Mouse (Mus musculus): ENCODE measurements around the gene Folr1. TPM values are rescaled to one million over a fixed set of nuclear protein-coding genes. Genes with fewer than 3 reads are reported as not detected.

Folr1 gene
- total RNA-seq, 1 experiment from 2014 or later, result not detected

DNA sequence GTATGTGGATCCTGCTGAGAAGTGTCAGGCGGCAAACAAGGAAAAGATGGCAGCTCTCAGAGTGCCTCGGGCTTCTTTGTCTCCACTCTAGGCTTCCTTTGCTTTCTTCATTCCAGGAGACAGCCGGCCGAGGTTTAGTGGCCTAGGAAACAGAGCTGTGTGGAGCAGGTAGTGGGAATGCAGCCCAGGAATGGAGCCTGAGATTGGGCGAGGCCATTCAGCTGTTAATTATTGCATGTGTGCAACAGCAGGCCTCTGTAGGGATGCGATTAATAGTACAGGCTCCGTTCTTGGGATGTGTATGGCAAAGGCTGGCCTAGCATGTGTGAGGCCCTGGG lies 1.5 kb downstream of the Folr1 start:
- no peak for ATAC-seq (replicated peaks; ENCODE audit: low read depth, poor library complexity, severe bottlenecking)

DNA sequence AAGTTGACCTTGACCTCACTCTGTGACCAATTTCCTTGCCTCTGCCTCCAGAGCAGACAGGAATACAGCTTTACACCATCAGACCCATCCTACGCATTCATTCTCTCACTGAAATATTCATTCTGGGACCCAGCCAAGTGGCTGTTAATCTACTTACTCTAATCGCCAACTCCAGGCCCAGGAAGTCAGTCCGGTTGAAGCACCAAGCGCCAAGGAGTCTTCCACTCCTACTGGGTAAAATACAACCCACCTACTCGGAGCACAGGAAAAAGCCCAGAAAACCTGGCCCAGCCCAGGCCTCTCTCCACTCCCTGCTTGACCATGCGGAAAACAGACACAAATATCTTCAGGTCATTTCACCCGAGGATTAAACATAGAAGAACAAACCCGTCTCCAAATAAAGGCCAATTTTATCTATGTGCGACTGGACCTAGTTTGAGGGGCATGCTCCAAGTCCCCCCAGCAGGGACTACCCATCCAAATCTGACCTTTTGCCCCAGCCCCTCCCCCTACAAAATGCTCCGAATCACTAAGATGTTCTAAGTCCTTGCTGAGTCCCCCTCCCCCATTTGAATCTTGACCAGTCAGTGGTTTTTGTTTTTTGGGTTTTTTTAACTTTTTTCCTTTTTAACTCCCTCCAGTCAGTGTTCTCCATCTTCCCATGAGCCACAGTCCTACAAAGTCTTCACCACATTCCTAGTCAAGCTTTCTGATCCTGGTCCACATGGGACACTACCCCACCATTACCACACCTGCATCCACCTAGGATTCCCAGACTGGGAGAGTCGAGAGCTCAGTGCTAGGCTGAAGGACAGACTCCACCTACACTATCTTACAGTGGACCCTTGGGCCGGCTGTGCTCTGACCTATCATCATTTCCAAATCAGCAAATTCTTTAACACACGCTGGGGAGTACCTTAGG lies 2.1 kb downstream of the Folr1 start:
- ATAC-seq (replicated peaks; ENCODE audit: low read depth, poor library complexity, severe bottlenecking), result no peak

DNA sequence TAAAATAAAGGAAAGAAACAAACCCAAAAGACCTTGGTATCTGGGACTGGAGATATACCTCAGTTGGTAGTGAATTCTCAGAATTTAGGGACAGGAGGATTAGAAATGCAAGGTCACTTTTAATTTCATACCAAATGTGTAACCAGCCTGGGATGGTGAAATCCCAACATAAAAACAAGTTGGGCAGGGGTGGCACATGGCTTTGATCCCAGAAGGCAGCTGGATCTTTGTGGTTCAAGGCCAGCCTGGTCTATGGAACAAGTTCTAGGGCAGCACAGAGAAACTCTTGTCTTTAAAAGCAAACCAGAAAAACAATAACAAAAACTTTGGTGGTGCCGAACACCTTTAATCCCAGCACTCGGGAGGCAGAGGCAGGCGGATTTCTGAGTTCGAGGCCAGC lies 3.1 kb downstream of the Folr1 start:
- ATAC-seq (replicated peaks; ENCODE audit: low read depth, poor library complexity, severe bottlenecking), result no peak

DNA sequence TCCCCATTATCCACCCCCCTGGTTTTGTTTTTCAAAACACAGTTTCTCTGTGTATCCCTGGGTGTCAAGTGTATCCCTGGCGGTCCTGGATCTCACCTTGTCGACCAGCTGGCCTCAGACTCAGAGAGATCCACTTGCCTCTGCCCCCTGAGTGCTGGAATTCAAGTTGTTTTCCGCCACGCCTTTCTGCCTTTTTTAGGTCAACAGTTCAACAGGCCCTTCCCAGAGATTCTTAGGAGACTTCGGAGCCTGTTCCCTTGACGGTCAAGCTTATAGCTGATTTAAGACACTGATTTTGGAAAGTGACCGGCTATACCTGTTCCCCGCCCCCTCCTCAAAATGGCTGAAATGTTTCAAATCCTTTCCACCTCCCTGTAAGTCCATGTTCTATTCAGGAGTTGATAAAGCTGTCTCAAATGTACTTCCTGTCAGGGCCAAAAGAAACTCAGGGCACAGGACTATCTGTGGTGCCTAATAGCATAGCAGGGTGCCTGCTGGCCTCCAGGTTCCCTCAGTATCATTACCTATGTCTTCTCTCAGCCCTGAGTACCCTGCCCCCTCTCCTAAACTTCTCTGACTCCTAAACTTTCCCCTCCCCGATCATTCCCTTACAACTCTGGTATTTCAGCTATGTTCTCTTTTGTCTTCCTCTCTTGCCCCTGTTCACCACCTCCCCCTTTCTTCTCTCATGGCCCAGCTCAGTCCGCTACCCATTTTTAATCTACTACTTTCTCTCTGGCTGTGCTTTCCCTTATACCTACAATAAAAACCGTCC lies 3.9 kb downstream of the Folr1 start:
- no peak for ATAC-seq (replicated peaks; ENCODE audit: low read depth, poor library complexity, severe bottlenecking)

DNA sequence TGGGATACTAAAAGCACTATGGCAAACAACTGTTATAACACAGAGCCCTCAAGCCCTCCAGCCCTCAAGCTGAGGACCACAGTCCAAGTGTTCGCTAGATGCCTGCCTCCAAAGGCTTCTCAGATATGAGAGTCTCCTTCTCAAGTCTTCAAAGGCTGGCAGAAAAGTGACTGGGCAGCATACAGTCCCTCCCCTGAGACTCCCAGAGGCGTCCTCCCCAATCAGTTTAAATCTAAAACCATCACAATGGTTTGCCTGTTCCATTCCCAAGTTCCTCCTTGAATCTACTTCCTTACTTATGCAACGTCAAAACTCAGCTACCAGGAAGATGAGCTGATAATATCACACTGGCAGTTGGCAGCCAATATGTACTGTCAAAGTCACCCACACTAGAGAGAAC lies 7.2 kb downstream of the Folr1 start, which contains the start of gene Anapc15:
Anapc15 (plus strand) TSS at position 301 of the 400 bp plus-strand sequence.
- 0 out of 2 replicates have a peak, but pooled peaks have one; percentile 25 for ATAC-seq (replicated peaks; ENCODE audit: low read depth, poor library complexity, severe bottlenecking)

DNA sequence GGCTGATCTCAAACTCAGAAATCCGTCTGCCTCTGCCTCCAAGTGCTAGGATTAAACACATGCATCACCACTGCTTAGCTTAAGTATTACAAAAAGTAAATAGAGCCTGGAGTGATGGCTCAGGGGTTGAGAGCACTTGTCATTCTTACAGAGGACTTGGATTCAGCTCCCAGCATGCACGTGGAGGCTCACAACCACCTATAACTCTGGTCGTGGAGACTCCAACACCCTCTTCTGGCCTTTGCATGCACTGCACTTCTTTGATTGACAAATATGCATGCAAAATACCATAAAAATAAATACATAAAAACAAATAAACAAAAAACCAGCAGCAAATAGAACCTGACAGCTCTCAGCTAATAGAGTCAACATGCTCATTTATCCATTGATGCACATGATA lies 8.3 kb downstream of the Folr1 start:
- ATAC-seq (replicated peaks; ENCODE audit: low read depth, poor library complexity, severe bottlenecking), result no peak

DNA sequence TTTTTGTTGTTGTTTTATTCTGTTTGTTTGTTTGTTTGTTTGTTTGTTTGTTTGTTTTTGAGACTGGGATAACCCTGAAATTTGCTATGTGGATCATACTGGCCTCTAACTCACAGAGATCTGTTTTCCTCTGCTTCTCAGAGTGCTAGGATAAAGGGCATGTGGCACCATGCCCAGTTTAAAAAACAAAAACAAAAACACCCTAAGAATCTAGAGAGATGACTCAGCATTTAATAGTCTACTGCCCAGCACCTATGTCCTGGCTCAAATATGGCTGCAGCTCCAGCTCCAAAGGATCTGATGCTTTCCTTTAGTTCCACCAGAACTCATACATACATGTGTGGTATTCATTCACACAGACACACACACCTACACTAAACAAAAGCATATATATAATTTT lies 9.6 kb downstream of the Folr1 start:
- ATAC-seq (replicated peaks; ENCODE audit: low read depth, poor library complexity, severe bottlenecking), result no peak

DNA sequence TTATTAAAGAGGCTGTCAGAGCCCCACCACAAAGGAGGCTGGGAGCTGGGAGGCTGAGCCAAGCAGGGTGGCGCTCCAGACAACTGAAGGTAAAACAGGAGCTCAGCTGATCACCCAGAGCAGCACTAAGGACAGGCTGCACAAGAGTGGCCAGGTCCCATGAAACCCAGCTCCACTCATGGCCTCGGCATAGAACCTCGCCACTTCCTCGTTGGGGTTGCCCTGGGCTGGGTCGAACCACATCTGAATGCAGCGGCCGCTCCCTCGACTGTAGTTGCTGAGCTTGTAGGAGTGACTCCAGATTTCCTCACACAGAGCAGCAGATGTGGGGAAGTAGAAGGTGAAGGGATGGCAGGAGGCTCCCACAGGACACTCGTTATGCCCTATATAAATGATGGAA lies 12.2 kb downstream of the Folr1 start:
- no peak for ATAC-seq (replicated peaks; ENCODE audit: low read depth, poor library complexity, severe bottlenecking)

DNA sequence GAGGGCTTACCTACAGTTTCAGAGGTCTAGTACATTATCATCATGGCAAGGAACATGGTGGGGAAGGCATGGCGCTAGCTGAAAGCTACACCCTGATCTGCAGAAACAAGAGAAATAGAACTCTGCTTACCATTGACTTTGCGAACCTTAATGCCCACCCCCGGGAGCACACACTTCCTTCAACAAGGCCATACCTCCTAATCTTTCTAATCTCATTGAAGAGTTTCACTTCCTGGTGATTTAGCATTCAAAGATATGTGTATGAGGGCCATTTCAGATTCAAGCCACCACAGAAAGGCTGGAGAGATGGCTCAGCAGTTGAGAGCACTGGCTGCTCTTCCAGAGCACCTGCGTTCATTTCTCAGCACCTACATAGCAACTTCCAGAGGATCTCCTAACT lies 13.5 kb downstream of the Folr1 start, which contains the start of gene Folr2:
Folr2 (minus strand) TSS at position 101 of the 400 bp plus-strand sequence.
- ATAC-seq (replicated peaks; ENCODE audit: low read depth, poor library complexity, severe bottlenecking), result 0 out of 2 replicates have a peak, but pooled peaks have one; percentile 22

DNA sequence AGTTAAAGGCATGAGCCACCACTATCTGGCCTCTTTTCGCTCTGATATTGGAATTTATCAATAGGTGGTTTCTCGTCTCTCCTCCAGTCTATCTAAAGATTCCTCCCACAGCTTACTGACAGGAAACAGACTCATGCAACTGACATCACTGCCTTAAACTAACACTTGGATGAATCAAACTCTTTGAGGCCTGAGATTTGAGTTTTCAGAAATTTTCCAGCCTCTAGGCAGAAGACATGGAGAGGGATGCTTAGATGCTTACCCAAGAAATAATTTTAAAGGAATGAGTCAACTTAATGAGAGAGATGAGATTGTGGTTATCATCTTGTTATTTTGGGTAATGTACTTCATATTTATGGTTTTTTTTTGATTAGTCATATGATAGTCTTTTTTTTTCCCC lies 16.8 kb downstream of the Folr1 start:
- ATAC-seq (replicated peaks; ENCODE audit: low read depth, poor library complexity, severe bottlenecking), result no peak

DNA sequence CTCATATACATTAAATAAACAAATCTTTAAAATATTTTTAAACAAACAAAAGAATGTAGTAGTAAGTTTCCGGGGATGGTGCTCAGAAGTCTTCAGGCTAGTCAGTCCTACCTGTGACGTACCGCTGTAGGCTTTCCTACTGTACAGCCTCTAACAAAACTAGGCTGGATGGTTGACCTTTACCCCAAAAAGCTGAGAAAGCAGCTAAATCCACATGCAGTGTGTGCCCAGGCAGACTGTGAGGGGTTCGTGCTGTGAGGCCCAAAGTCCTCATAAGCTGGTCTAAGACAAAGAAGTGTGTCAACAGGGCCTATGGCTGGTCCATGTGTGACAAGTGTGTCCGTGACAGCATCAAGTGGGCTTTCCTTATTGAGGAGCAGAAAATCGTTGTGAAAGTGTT lies 17.7 kb downstream of the Folr1 start:
- ATAC-seq (replicated peaks; ENCODE audit: low read depth, poor library complexity, severe bottlenecking), result no peak

DNA sequence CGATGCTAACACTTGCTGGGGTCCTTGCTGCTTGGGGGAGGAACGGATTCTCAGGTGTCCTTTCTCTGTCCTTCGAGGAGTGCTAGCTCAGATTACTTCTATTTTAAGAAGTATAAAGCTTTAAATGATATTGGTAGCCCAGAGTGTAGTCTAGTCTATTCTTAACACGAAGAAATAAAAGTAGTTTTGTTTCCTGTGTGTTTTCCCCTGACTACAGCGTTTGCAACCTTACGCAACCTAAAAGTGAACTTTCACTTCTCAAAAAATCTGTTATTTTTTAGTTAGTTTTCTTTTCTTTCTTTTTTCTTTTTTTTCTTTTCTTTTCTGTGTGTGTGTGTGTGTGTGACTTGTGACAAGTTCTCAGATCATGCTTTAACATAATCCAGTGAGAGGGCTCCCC lies 18.9 kb downstream of the Folr1 start:
- peak; percentile 59 for ATAC-seq (replicated peaks; ENCODE audit: low read depth, poor library complexity, severe bottlenecking)

DNA sequence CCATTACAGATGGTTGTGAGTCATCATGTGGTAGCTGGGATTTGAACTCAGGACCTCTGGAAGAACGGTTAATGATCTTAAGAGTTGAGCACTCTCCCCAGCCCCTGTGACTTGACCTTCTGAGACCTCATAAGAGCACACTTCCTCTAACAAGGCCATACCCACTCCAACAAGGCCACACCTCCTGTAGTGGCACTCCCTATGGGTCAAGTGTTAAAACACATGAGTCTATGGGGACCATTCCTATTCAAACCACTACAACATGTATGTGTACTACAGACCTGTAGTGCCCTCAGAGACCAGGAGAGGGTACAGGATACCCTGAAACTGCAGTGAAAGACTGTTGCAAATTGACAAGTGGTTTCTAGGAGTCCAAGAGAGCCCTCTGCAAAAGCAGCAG lies 22.7 kb downstream of the Folr1 start:
- 0 out of 2 replicates have a peak, but pooled peaks have one; percentile 22 for ATAC-seq (replicated peaks; ENCODE audit: low read depth, poor library complexity, severe bottlenecking)

DNA sequence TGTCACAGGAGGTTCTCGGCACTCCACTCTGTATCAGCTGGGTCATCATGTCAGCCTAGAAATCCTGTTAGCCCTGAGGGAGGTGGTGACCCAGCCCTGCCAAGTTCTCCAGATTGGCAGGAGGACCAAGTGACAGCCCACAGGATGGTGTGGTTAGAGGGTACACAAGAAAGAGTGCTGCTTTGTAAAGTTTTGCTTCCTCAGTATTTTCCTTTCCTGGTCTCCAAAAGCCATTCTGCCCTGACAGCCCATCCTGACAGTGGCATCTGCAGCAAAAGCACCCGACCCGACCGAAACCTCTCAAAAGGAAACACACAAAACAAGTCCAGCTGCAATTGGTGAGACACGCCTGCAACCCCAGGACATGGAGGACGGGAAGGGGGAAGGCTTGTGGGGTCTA lies 26.4 kb downstream of the Folr1 start:
- no peak for ATAC-seq (replicated peaks; ENCODE audit: low read depth, poor library complexity, severe bottlenecking)

DNA sequence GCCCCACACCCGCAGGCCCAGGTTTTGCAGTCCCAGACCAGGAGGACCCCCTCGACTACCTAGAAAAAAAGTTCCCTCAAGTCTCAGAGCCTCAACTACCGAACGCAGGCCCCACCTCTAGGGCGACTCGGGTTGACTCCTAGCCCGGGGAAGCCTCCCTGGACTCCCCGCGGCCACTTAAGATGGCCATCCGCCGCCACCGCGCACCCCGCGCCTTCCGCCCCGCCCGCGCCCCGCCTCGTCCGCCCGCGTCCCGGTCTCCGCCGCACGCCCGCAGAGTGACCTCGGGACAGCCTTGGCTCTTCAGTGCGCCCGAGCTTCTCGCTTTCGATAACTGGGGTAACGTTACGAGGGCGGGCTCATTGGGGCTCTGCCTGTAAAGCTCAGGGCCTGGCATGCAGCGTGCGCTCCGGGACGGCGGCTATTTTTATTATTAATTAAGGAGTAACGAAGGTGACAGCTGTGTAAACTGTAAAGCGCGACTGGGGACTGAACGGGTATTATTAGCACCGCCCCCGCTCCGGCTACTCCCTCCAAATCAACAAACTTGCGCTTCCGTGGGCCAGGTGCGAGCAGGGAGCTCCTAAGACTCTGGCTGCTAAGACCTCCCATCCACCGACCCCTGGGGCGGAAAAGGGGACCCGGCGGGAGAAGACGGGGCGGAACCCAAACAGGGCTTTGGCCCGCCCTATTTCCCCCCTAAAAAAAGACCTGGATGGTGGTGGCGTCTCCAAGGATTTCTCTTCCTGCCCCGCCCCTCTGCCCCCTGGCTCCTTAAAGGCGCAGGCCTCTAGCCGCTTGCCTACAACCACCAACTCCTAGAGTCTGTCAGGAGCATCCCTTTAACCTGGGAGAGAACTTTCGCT lies 32.7 kb downstream of the Folr1 start, which contains the start of gene Inppl1:
Inppl1 (minus strand) TSS at position 624 of the 866 bp plus-strand sequence.
- ATAC-seq (replicated peaks; ENCODE audit: low read depth, poor library complexity, severe bottlenecking), result peak; percentile 41

DNA sequence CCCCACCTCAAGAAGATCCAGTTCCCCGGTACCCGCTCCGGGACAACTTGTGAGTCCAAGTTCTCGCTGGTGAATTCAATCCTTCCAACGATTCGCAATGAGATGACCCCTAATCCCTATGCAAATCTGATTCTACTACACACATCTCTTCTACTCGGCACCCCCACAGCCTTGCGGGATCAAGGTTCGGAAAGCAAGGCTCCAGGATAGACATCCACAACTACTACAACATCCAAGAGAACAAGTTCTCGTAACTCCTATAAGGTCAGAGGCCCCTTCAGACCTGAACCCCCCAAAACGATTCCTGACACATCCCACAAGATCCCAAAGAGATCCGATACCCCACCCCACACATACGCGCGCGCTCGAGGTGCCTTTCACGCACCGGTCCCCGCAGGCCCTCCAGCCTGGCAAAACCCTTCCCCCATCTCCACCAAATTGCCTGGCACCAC lies 33.4 kb downstream of the Folr1 start:
- 0 out of 2 replicates have a peak, but pooled peaks have one; percentile 4 for ATAC-seq (replicated peaks; ENCODE audit: low read depth, poor library complexity, severe bottlenecking)

DNA sequence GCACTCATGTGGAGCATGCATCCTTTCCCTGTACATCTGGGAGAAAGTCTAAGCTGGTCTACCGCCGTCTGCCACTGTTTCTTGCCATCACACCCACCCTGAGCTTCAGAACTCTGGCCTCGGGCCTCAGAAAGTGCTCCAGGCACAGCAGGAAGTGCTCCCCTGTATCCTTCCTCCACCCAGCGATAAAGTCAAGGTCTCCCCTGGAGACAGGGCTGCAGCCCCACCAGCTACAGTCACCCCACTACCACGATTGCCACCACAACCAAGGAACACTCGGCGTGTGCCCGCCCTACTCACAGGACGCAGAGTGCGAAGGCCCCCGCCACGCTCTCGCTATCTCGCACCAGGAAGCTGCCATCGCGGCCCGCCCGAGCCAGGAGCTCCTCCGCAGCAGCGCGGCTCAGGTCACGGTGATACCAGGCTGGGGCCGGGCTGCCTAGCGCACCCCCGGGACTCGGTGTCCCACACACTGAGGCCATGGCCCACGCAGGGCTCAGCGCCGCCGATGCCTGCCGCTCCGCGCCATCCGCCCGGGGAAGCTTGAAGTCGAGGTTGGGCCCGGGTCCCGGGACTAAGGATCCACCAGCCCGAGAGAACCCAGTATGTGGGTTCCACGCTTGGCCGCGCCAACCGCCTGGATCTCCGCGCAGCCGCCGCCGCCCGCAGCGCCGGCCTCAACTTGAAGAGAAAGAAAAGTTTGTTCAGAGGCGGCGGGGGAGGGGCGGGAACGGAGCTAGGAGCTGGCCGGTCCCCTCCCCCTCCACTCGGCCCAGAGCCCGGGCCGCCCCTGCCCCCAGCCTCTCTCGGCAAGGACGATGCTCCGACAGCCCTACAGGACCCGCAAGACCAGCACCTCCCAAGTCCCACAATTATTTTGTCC lies 34.1 kb downstream of the Folr1 start:
- peak; percentile 54 for ATAC-seq (replicated peaks; ENCODE audit: low read depth, poor library complexity, severe bottlenecking)

DNA sequence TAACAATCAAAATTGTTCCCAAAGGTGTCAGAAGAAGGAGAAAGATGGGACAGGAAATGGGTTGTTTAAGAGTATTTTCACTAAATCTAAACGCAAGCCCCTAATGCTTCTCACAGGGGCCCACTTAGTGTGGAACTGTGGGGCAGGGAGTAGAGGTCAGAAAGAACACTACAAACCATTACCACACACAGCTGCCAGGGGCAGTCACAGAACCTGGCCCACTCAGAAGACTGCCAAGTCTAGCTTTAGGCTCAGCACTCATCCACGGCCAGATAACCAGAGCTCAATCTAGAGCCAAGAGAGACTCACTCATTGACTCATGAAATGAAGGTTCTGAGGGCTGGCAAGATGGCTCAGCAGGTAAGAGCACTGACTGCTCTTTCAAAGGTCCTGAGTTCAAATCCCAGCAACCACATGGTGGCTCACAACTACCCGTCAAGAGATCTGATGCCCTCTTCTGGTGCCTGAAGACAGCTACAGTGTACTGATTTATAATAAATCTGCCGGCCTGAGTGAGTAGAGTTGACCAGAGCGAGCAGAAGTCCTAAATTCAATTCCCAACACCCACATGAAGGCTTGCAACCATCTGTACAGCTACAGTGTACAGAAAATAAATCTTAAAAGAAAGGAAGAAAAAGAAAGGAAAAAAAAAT lies 35.0 kb downstream of the Folr1 start:
- no peak for ATAC-seq (replicated peaks; ENCODE audit: low read depth, poor library complexity, severe bottlenecking)

Data from common myeloid progenitor, adult 5-6 weeks (primary cell).